Mouse (Mus musculus): Measurements from ENCODE around the gene Snrpa. TPM values are rescaled to one million over a fixed set of nuclear protein-coding genes. Genes with fewer than 3 reads are reported as not detected.

Gene Snrpa
- total and polyA plus RNA-seq, 2 experiments from 2014 or later = 60.5 to 79.4 TPM

- Histone ChIP-seq H3K9me3 (replicated peaks; ENCODE audit: control insufficient read depth, low read length) (no peaks in the 10 kb centered on the region), H3K9ac (replicated peaks; ENCODE audit: low read depth, low read length) (peak overlapping the region; percentile 75), H3K36me3 (replicated peaks; ENCODE audit: control insufficient read depth, insufficient read depth, low read length) (no peaks in the 10 kb centered on the region), H3K4me3 (ENCODE audit: low read depth, low read length) (peak overlapping the region; percentile 73), H3K27ac (ENCODE audit: low read depth) (peak overlapping the region; percentile 84), H3K4me1 (ENCODE audit: control insufficient read depth, insufficient read depth) (peaks cover 24% of the 10 kb centered on the region), H3K27me3 (ENCODE audit: control insufficient read depth, insufficient read depth, low read length) (no peaks in the 10 kb centered on the region), H3K4me2 (ENCODE audit: low read depth, low read length) (peak overlapping the region; percentile 79)
- ATAC-seq (ENCODE audit: insufficient read depth, low read depth) = no peak
- WGBS = 12% methylated on average over 6 of the region's 6 CpGs
- no peak for DNase-seq (ENCODE audit: low spot score)
- TF ChIP-seq EP300 (IDR thresholded peaks at IDR 0.05; ENCODE audit: low read depth) (no peak), CTCF (IDR thresholded peaks at IDR 0.05; ENCODE audit: low read depth) (no peak)
These were observed 32.8 kb upstream of the Snrpa start for GRCm38 (mm10) chr7:27228865-27229264.

GRCm38 (mm10) chr7:27228281-27228821 lies 32.3 kb upstream of the Snrpa start, which contains the start of gene Itpkc:
Gene Itpkc (minus strand): TSS chr7:27228661.
- Histone ChIP-seq H3K27me3 (ENCODE audit: control insufficient read depth, insufficient read depth, low read length) (no peaks in the 10 kb centered on the region), H3K27ac (ENCODE audit: low read depth) (peak within 1 kb of the TSS; percentile 84), H3K4me3 (ENCODE audit: low read depth, low read length) (peak within 1 kb of the TSS; percentile 73), H3K9me3 (replicated peaks; ENCODE audit: control insufficient read depth, low read length) (no peaks in the 10 kb centered on the region), H3K9ac (replicated peaks; ENCODE audit: low read depth, low read length) (peak within 1 kb of the TSS; percentile 75), H3K4me2 (ENCODE audit: low read depth, low read length) (peak within 1 kb of the TSS; percentile 79), H3K36me3 (replicated peaks; ENCODE audit: control insufficient read depth, insufficient read depth, low read length) (no peaks in the 10 kb centered on the region), H3K4me1 (ENCODE audit: control insufficient read depth, insufficient read depth) (peaks cover 22% of the 10 kb centered on the region)
- TF ChIP-seq CTCF (IDR thresholded peaks at IDR 0.05; ENCODE audit: low read depth) (no peak; the same call in 1 of the 2 replicates), EP300 (IDR thresholded peaks at IDR 0.05; ENCODE audit: low read depth) (no peak; the same call in 1 of the 2 replicates)
- DNase-seq (ENCODE audit: low spot score) = peak; percentile 93
- ATAC-seq (ENCODE audit: insufficient read depth, low read depth) = peak; percentile 85
- under 1% methylated on average over 49 of the region's 49 CpGs for WGBS

GRCm38 (mm10) chr7:27227676-27228075 lies 31.6 kb upstream of the Snrpa start:
- Histone ChIP-seq H3K27me3 (ENCODE audit: control insufficient read depth, insufficient read depth, low read length) (no peaks in the 10 kb centered on the region), H3K36me3 (replicated peaks; ENCODE audit: control insufficient read depth, insufficient read depth, low read length) (no peaks in the 10 kb centered on the region), H3K9ac (replicated peaks; ENCODE audit: low read depth, low read length) (peak overlapping the region; percentile 75), H3K27ac (ENCODE audit: low read depth) (peak overlapping the region; percentile 84), H3K9me3 (replicated peaks; ENCODE audit: control insufficient read depth, low read length) (no peaks in the 10 kb centered on the region), H3K4me2 (ENCODE audit: low read depth, low read length) (peak overlapping the region; percentile 79), H3K4me1 (ENCODE audit: control insufficient read depth, insufficient read depth) (peaks cover 20% of the 10 kb centered on the region), H3K4me3 (ENCODE audit: low read depth, low read length) (peak overlapping the region; percentile 73)
- TF ChIP-seq EP300 (IDR thresholded peaks at IDR 0.05; ENCODE audit: low read depth) (no peak), CTCF (IDR thresholded peaks at IDR 0.05; ENCODE audit: low read depth) (no peak)
- 2% methylated on average over 10 of the region's 10 CpGs for WGBS
- DNase-seq (ENCODE audit: low spot score) (no peak), ATAC-seq (ENCODE audit: insufficient read depth, low read depth) (no peak; the same call in 1 of the 2 replicates)

- 37% methylated on average over 9 of the region's 9 CpGs for WGBS
- ATAC-seq (ENCODE audit: insufficient read depth, low read depth) (no peak), DNase-seq (ENCODE audit: low spot score) (no peak)
- Histone ChIP-seq H3K4me1 (ENCODE audit: control insufficient read depth, insufficient read depth) (peaks cover 17% of the 10 kb centered on the region), H3K4me3 (ENCODE audit: low read depth, low read length) (peak overlapping the region; percentile 73), H3K4me2 (ENCODE audit: low read depth, low read length) (peak overlapping the region; percentile 79), H3K9me3 (replicated peaks; ENCODE audit: control insufficient read depth, low read length) (no peaks in the 10 kb centered on the region), H3K27me3 (ENCODE audit: control insufficient read depth, insufficient read depth, low read length) (no peaks in the 10 kb centered on the region), H3K36me3 (replicated peaks; ENCODE audit: control insufficient read depth, insufficient read depth, low read length) (no peaks in the 10 kb centered on the region), H3K27ac (ENCODE audit: low read depth) (no peak overlapping the region), H3K9ac (replicated peaks; ENCODE audit: low read depth, low read length) (peak overlapping the region; percentile 75; the same call in 1 of the 2 replicates)
- TF ChIP-seq EP300 (IDR thresholded peaks at IDR 0.05; ENCODE audit: low read depth) (no peak), CTCF (IDR thresholded peaks at IDR 0.05; ENCODE audit: low read depth) (no peak)
These were observed 31.2 kb upstream of the Snrpa start for GRCm38 (mm10) chr7:27227276-27227675.

GRCm38 (mm10) chr7:27224877-27225575 lies 29.0 kb upstream of the Snrpa start:
- Histone ChIP-seq H3K27me3 (ENCODE audit: control insufficient read depth, insufficient read depth, low read length) (no peaks in the 10 kb centered on the region), H3K4me2 (ENCODE audit: low read depth, low read length) (no peak overlapping the region), H3K4me3 (ENCODE audit: low read depth, low read length) (no peak overlapping the region), H3K4me1 (ENCODE audit: control insufficient read depth, insufficient read depth) (peaks cover 16% of the 10 kb centered on the region), H3K9ac (replicated peaks; ENCODE audit: low read depth, low read length) (peak overlapping the region; percentile 30; the same call in 1 of the 2 replicates), H3K27ac (ENCODE audit: low read depth) (no peak overlapping the region), H3K36me3 (replicated peaks; ENCODE audit: control insufficient read depth, insufficient read depth, low read length) (0 out of 2 replicates have a peak, but pooled peaks cover 1% of the 10 kb centered on the region), H3K9me3 (replicated peaks; ENCODE audit: control insufficient read depth, low read length) (no peaks in the 10 kb centered on the region)
- 79% methylated on average over 11 of the region's 11 CpGs for WGBS
- TF ChIP-seq CTCF (IDR thresholded peaks at IDR 0.05; ENCODE audit: low read depth) (no peak), EP300 (IDR thresholded peaks at IDR 0.05; ENCODE audit: low read depth) (no peak)
- no peak for ATAC-seq (ENCODE audit: insufficient read depth, low read depth)
- DNase-seq (ENCODE audit: low spot score) = no peak
